Mouse (Mus musculus): ENCODE results near the gene Fam185a. TPM values are rescaled to one million over a fixed set of nuclear protein-coding genes. Genes with fewer than 3 reads are reported as not detected.

The Fam185a gene
- polyA plus RNA-seq, 1 experiment from 2014 or later, result 9.4 TPM

GRCm38 (mm10) chr5:21496321-21496720 is 71.6 kb downstream of the Fam185a start:
- 87% methylated on average over 6 of the region's 6 CpGs for WGBS
- no peak for ATAC-seq (ENCODE audit: low read depth)
- no peaks in the 10 kb centered on the region for H3K36me3 ChIP-seq (ENCODE audit: control insufficient read depth, insufficient read depth, low read length)

GRCm38 (mm10) chr5:21496881-21497280 is 72.1 kb downstream of the Fam185a start:
- no peak for ATAC-seq (ENCODE audit: low read depth)
- no peaks in the 10 kb centered on the region for H3K36me3 ChIP-seq (ENCODE audit: control insufficient read depth, insufficient read depth, low read length)
- H3K9ac ChIP-seq (replicated peaks; ENCODE audit: low read depth, low read length), result no peak overlapping the region
- WGBS, result 78% methylated on average over 3 of the region's 3 CpGs
- no peaks in the 10 kb centered on the region for H3K4me1 ChIP-seq (ENCODE audit: control insufficient read depth, insufficient read depth, low read length)
- no peak overlapping the region for H3K4me3 ChIP-seq (ENCODE audit: low read depth, low read length)
- no peaks in the 10 kb centered on the region for H3K27me3 ChIP-seq (ENCODE audit: control insufficient read depth, insufficient read depth, low read length)
- no peaks in the 10 kb centered on the region for H3K9me3 ChIP-seq (ENCODE audit: control insufficient read depth, low read length)
- no peak overlapping the region for H3K4me2 ChIP-seq (ENCODE audit: low read depth, low read length)
- H3K27ac ChIP-seq (ENCODE audit: low read depth, low read length), result no peak overlapping the region

More at GRCm38 (mm10) chr5:21496321-21496720, 71.6 kb downstream of the Fam185a start:
- Histone ChIP-seq H3K4me3 (ENCODE audit: low read depth, low read length) (no peak overlapping the region), H3K9me3 (ENCODE audit: control insufficient read depth, low read length) (no peaks in the 10 kb centered on the region), H3K4me2 (ENCODE audit: low read depth, low read length) (no peak overlapping the region), H3K27me3 (ENCODE audit: control insufficient read depth, insufficient read depth, low read length) (no peaks in the 10 kb centered on the region), H3K4me1 (ENCODE audit: control insufficient read depth, insufficient read depth, low read length) (no peaks in the 10 kb centered on the region), H3K27ac (ENCODE audit: low read depth, low read length) (no peak overlapping the region), H3K9ac (replicated peaks; ENCODE audit: low read depth, low read length) (no peak overlapping the region)

GRCm38 (mm10) chr5:21498490-21498889 is 73.7 kb downstream of the Fam185a start:
- no peaks in the 10 kb centered on the region for H3K36me3 ChIP-seq (ENCODE audit: control insufficient read depth, insufficient read depth, low read length)
- H3K27ac ChIP-seq (ENCODE audit: low read depth, low read length), result no peak overlapping the region
- H3K9me3 ChIP-seq (ENCODE audit: control insufficient read depth, low read length), result no peaks in the 10 kb centered on the region
- H3K4me2 ChIP-seq (ENCODE audit: low read depth, low read length), result no peak overlapping the region
- H3K27me3 ChIP-seq (ENCODE audit: control insufficient read depth, insufficient read depth, low read length), result no peaks in the 10 kb centered on the region
- no peak overlapping the region for H3K9ac ChIP-seq (replicated peaks; ENCODE audit: low read depth, low read length)
- WGBS, result 92% methylated on average over 2 of the region's 2 CpGs
- no peak overlapping the region for H3K4me3 ChIP-seq (ENCODE audit: low read depth, low read length)
- H3K4me1 ChIP-seq (ENCODE audit: control insufficient read depth, insufficient read depth, low read length), result no peaks in the 10 kb centered on the region
- ATAC-seq (ENCODE audit: low read depth), result no peak

GRCm38 (mm10) chr5:21498925-21499324 is 74.2 kb downstream of the Fam185a start:
- Histone ChIP-seq H3K36me3 (ENCODE audit: control insufficient read depth, insufficient read depth, low read length) (no peaks in the 10 kb centered on the region), H3K27me3 (ENCODE audit: control insufficient read depth, insufficient read depth, low read length) (no peaks in the 10 kb centered on the region), H3K9ac (replicated peaks; ENCODE audit: low read depth, low read length) (no peak overlapping the region), H3K9me3 (ENCODE audit: control insufficient read depth, low read length) (no peaks in the 10 kb centered on the region), H3K27ac (ENCODE audit: low read depth, low read length) (no peak overlapping the region), H3K4me2 (ENCODE audit: low read depth, low read length) (no peak overlapping the region), H3K4me3 (ENCODE audit: low read depth, low read length) (no peak overlapping the region), H3K4me1 (ENCODE audit: control insufficient read depth, insufficient read depth, low read length) (no peaks in the 10 kb centered on the region)
- WGBS, result 75% methylated on average over 11 of the region's 11 CpGs
- ATAC-seq (ENCODE audit: low read depth), result no peak

GRCm38 (mm10) chr5:21500133-21500532 is 75.4 kb downstream of the Fam185a start:
- no peak for ATAC-seq (ENCODE audit: low read depth)
- 84% methylated on average over 10 of the region's 10 CpGs for WGBS
- H3K36me3 ChIP-seq (ENCODE audit: control insufficient read depth, insufficient read depth, low read length), result no peaks in the 10 kb centered on the region
- no peak overlapping the region for H3K27ac ChIP-seq (ENCODE audit: low read depth, low read length)
- no peaks in the 10 kb centered on the region for H3K4me1 ChIP-seq (ENCODE audit: control insufficient read depth, insufficient read depth, low read length)
- no peaks in the 10 kb centered on the region for H3K27me3 ChIP-seq (ENCODE audit: control insufficient read depth, insufficient read depth, low read length)
- H3K9ac ChIP-seq (replicated peaks; ENCODE audit: low read depth, low read length), result no peak overlapping the region
- no peak overlapping the region for H3K4me2 ChIP-seq (ENCODE audit: low read depth, low read length)
- no peaks in the 10 kb centered on the region for H3K9me3 ChIP-seq (ENCODE audit: control insufficient read depth, low read length)
- H3K4me3 ChIP-seq (ENCODE audit: low read depth, low read length), result no peak overlapping the region

- Histone ChIP-seq H3K9ac (replicated peaks; ENCODE audit: low read depth, low read length) (no peak overlapping the region), H3K27ac (ENCODE audit: low read depth, low read length) (no peak overlapping the region), H3K9me3 (ENCODE audit: control insufficient read depth, low read length) (no peaks in the 10 kb centered on the region), H3K4me1 (ENCODE audit: control insufficient read depth, insufficient read depth, low read length) (no peaks in the 10 kb centered on the region), H3K4me3 (ENCODE audit: low read depth, low read length) (no peak overlapping the region), H3K36me3 (ENCODE audit: control insufficient read depth, insufficient read depth, low read length) (no peaks in the 10 kb centered on the region), H3K27me3 (ENCODE audit: control insufficient read depth, insufficient read depth, low read length) (no peaks in the 10 kb centered on the region), H3K4me2 (ENCODE audit: low read depth, low read length) (no peak overlapping the region)
- no peak for ATAC-seq (ENCODE audit: low read depth)
- WGBS, result 90% methylated on average over 2 of the region's 2 CpGs
These were observed 76.2 kb downstream of the Fam185a start for GRCm38 (mm10) chr5:21500941-21501340.

- Histone ChIP-seq H3K4me3 (ENCODE audit: low read depth, low read length) (no peak overlapping the region), H3K27me3 (ENCODE audit: control insufficient read depth, insufficient read depth, low read length) (no peaks in the 10 kb centered on the region), H3K9ac (replicated peaks; ENCODE audit: low read depth, low read length) (no peak overlapping the region), H3K9me3 (ENCODE audit: control insufficient read depth, low read length) (no peaks in the 10 kb centered on the region), H3K4me2 (ENCODE audit: low read depth, low read length) (no peak overlapping the region), H3K36me3 (ENCODE audit: control insufficient read depth, insufficient read depth, low read length) (no peaks in the 10 kb centered on the region), H3K4me1 (ENCODE audit: control insufficient read depth, insufficient read depth, low read length) (no peaks in the 10 kb centered on the region), H3K27ac (ENCODE audit: low read depth, low read length) (no peak overlapping the region)
- 79% methylated on average over 13 of the region's 13 CpGs for WGBS
- no peak for ATAC-seq (ENCODE audit: low read depth)
These were observed 78.3 kb downstream of the Fam185a start for GRCm38 (mm10) chr5:21502936-21503610.

- ATAC-seq (ENCODE audit: low read depth), result no peak
- no peak overlapping the region for H3K9ac ChIP-seq (replicated peaks; ENCODE audit: low read depth, low read length)
- no peaks in the 10 kb centered on the region for H3K9me3 ChIP-seq (ENCODE audit: control insufficient read depth, low read length)
- H3K4me3 ChIP-seq (ENCODE audit: low read depth, low read length), result no peak overlapping the region
- H3K4me1 ChIP-seq (ENCODE audit: control insufficient read depth, insufficient read depth, low read length), result no peaks in the 10 kb centered on the region
- no peak overlapping the region for H3K27ac ChIP-seq (ENCODE audit: low read depth, low read length)
- no peaks in the 10 kb centered on the region for H3K27me3 ChIP-seq (ENCODE audit: control insufficient read depth, insufficient read depth, low read length)
- 93% methylated on average over 8 of the region's 8 CpGs for WGBS
- no peak overlapping the region for H3K4me2 ChIP-seq (ENCODE audit: low read depth, low read length)
- no peaks in the 10 kb centered on the region for H3K36me3 ChIP-seq (ENCODE audit: control insufficient read depth, insufficient read depth, low read length)
These were observed 80.4 kb downstream of the Fam185a start for GRCm38 (mm10) chr5:21505159-21505558.

- Histone ChIP-seq H3K9ac (replicated peaks; ENCODE audit: low read depth, low read length) (no peak overlapping the region), H3K4me3 (ENCODE audit: low read depth, low read length) (no peak overlapping the region), H3K27me3 (ENCODE audit: control insufficient read depth, insufficient read depth, low read length) (no peaks in the 10 kb centered on the region), H3K9me3 (ENCODE audit: control insufficient read depth, low read length) (no peaks in the 10 kb centered on the region), H3K27ac (ENCODE audit: low read depth, low read length) (no peak overlapping the region), H3K4me2 (ENCODE audit: low read depth, low read length) (no peak overlapping the region), H3K36me3 (ENCODE audit: control insufficient read depth, insufficient read depth, low read length) (no peaks in the 10 kb centered on the region), H3K4me1 (ENCODE audit: control insufficient read depth, insufficient read depth, low read length) (no peaks in the 10 kb centered on the region)
- WGBS, result 91% methylated on average over 1 of the region's 1 CpGs
- ATAC-seq (ENCODE audit: low read depth), result no peak
These were observed 82.1 kb downstream of the Fam185a start for GRCm38 (mm10) chr5:21506887-21507286.
